Mouse (Mus musculus) G1E (cell line): ENCODE measurements around the gene B3gnt6.

Experiments
- CTCF ChIP-seq: IDR thresholded peaks from 2 replicates; pipeline ENCODE4 v1.5.1; 2012; ENCODE audit warnings: low read depth, low read length, inconsistent platforms, mixed read lengths
- GATA1 ChIP-seq: IDR thresholded peaks from 2 replicates; pipeline ENCODE4 v1.6.1; 2012; ENCODE audit warnings: borderline replicate concordance, low read length, inconsistent platforms, mixed read lengths
- GATA2 ChIP-seq: IDR thresholded peaks from 2 replicates; pipeline ENCODE4 v1.6.1; 2012; ENCODE audit warnings: low read depth, low read length, inconsistent platforms, borderline replicate concordance
- POLR2AphosphoS5 ChIP-seq: IDR thresholded peaks from 2 replicates; pipeline ENCODE4 v1.6.1; 2012; ENCODE audit warnings: low read depth, low read length, inconsistent platforms; ENCODE audit not compliant: insufficient replicate concordance
- TAL1 ChIP-seq: conservative IDR thresholded peaks from 2 replicates; pipeline ENCODE4 v1.6.1; 2012; ENCODE audit warnings: low read depth, low read length, inconsistent platforms, mixed read lengths

- TF ChIP-seq GATA1 (no peak), CTCF (no peak), TAL1 (no peak), GATA2 (no peak), POLR2AphosphoS5 (no peak)
These were observed 25.9 kb downstream of the B3gnt6 start for GRCm38 (mm10) chr7:98173408-98173807.
